Mouse (Mus musculus): ENCODE data around the gene Shld2. TPM values are rescaled to one million over a fixed set of nuclear protein-coding genes. Genes with fewer than 3 reads are reported as not detected.
"Not testable (repeated sequence)": the region's sequence is repeated elsewhere in the genome, so short reads cannot be mapped to it uniquely, and the experiment has no call there.

The Shld2 gene
- polyA plus RNA-seq, 1 experiment from 2014 or later, result 8.0 TPM

GRCm38 (mm10) chr14:34279726-34280125, 30.6 kb downstream of the Shld2 start:
- Histone ChIP-seq H3K4me3 (no peak overlapping the region), H3K27ac (no peak overlapping the region), H3K4me2 (no peak overlapping the region), H3K9ac (no peak overlapping the region), H3K4me1 (replicated peaks) (no peaks in the 10 kb centered on the region), H3K27me3 (no peaks in the 10 kb centered on the region), H3K9me3 (replicated peaks) (no peaks in the 10 kb centered on the region), H3K36me3 (no peaks in the 10 kb centered on the region)
- no peak for ATAC-seq (replicated peaks; ENCODE audit: insufficient number of reproducible peaks, insufficient read depth, low FRiP score, low read depth)
- whole genome bisulfite sequencing, result 70% methylated on average over 4 of the region's 4 CpGs

DNA sequence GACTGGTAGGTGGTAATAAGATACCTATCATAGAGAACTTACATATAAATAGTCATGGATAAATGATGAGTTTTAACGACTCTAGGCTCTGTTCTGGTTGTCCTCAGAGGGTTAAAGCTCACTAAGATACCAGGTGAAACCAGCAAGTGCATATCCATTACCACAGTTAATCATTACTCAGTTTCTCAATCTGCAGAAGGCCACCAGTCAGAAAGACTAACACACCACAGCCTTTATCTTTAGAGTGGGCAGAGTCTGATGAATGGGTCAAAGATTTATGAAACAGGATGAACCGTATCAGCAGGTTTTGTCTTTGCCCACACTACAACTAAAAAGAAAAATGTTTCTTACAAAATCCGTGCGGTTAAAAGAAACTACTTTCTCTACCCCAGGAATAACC, 35.1 kb downstream of the Shld2 start:
- Histone ChIP-seq H3K36me3 (no peaks in the 10 kb centered on the region), H3K4me3 (no peak overlapping the region), H3K27ac (no peak overlapping the region), H3K9me3 (replicated peaks) (no peaks in the 10 kb centered on the region), H3K27me3 (no peaks in the 10 kb centered on the region), H3K9ac (no peak overlapping the region), H3K4me1 (replicated peaks) (no peaks in the 10 kb centered on the region), H3K4me2 (no peak overlapping the region)
- 84% methylated on average over 4 of the region's 4 CpGs for WGBS
- ATAC-seq (replicated peaks; ENCODE audit: insufficient number of reproducible peaks, insufficient read depth, low FRiP score, low read depth), result no peak

- Histone ChIP-seq H3K27me3 (no peaks in the 10 kb centered on the region), H3K4me3 (no peak overlapping the region), H3K4me1 (replicated peaks) (no peaks in the 10 kb centered on the region), H3K4me2 (no peak overlapping the region), H3K9me3 (replicated peaks) (no peaks in the 10 kb centered on the region), H3K9ac (no peak overlapping the region), H3K36me3 (no peaks in the 10 kb centered on the region), H3K27ac (no peak overlapping the region)
- no peak for ATAC-seq (replicated peaks; ENCODE audit: insufficient number of reproducible peaks, insufficient read depth, low FRiP score, low read depth)
- 89% methylated on average over 3 of the region's 3 CpGs for WGBS
Measured at GRCm38 (mm10) chr14:34274141-34274540, 36.2 kb downstream of the Shld2 start.

DNA sequence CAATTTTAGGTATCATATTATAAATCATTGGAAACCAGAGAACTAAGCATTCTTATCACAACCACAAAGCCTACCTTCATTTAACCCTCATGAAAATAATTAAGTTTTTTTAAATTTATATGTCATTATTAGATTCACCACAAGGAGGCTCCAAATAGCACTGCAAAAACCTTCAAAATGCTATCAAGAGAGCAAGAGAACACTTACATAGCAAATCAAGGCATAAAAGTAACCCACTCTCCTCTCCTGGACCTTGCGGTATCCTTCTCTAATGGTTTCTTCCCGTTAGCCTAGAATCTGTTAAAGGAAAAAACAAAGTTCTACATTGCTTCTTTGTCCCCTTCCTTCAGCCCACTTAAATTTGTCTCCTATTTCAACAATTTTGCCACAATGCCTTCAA, 37.0 kb downstream of the Shld2 start:
- Histone ChIP-seq H3K9ac (no peak overlapping the region), H3K4me2 (no peak overlapping the region), H3K27me3 (no peaks in the 10 kb centered on the region), H3K36me3 (no peaks in the 10 kb centered on the region), H3K9me3 (replicated peaks) (no peaks in the 10 kb centered on the region), H3K4me3 (no peak overlapping the region), H3K4me1 (replicated peaks) (no peaks in the 10 kb centered on the region), H3K27ac (no peak overlapping the region)
- 48% methylated on average over 2 of the region's 2 CpGs for WGBS
- ATAC-seq (replicated peaks; ENCODE audit: insufficient number of reproducible peaks, insufficient read depth, low FRiP score, low read depth), result no peak

- Histone ChIP-seq H3K27ac (no peak overlapping the region), H3K27me3 (no peaks in the 10 kb centered on the region), H3K9ac (no peak overlapping the region), H3K4me2 (no peak overlapping the region), H3K9me3 (replicated peaks) (no peaks in the 10 kb centered on the region), H3K4me3 (no peak overlapping the region), H3K36me3 (no peaks in the 10 kb centered on the region), H3K4me1 (replicated peaks) (no peaks in the 10 kb centered on the region)
- ATAC-seq (replicated peaks; ENCODE audit: insufficient number of reproducible peaks, insufficient read depth, low FRiP score, low read depth), result no peak
- WGBS, result 68% methylated on average over 9 of the region's 9 CpGs
Measured at GRCm38 (mm10) chr14:34268046-34268445, 42.2 kb downstream of the Shld2 start.

GRCm38 (mm10) chr14:34258525-34258924, 51.8 kb downstream of the Shld2 start:
- H3K27me3 ChIP-seq; H3K4me2 ChIP-seq; H3K4me1 ChIP-seq (replicated peaks); H3K9me3 ChIP-seq (replicated peaks); H3K9ac ChIP-seq; H3K36me3 ChIP-seq; ATAC-seq (replicated peaks; ENCODE audit: insufficient number of reproducible peaks, insufficient read depth, low FRiP score, low read depth); H3K27ac ChIP-seq; H3K4me3 ChIP-seq: not testable (repeated sequence)
- 77% methylated on average over 3 of the region's 3 CpGs for WGBS

GRCm38 (mm10) chr14:34253261-34253660, 57.0 kb downstream of the Shld2 start:
- Histone ChIP-seq H3K4me3 (no peak overlapping the region), H3K4me1 (replicated peaks) (no peaks in the 10 kb centered on the region), H3K27me3 (no peaks in the 10 kb centered on the region), H3K36me3 (no peaks in the 10 kb centered on the region), H3K9ac (no peak overlapping the region), H3K9me3 (replicated peaks) (no peaks in the 10 kb centered on the region), H3K27ac (no peak overlapping the region), H3K4me2 (no peak overlapping the region)
- no peak for ATAC-seq (replicated peaks; ENCODE audit: insufficient number of reproducible peaks, insufficient read depth, low FRiP score, low read depth)
- 90% methylated on average over 4 of the region's 4 CpGs for WGBS

- Histone ChIP-seq H3K27me3 (no peaks in the 10 kb centered on the region), H3K9me3 (replicated peaks) (no peaks in the 10 kb centered on the region), H3K4me1 (replicated peaks) (no peaks in the 10 kb centered on the region), H3K36me3 (no peaks in the 10 kb centered on the region), H3K4me3 (no peak overlapping the region), H3K9ac (no peak overlapping the region), H3K27ac (no peak overlapping the region), H3K4me2 (no peak overlapping the region)
- ATAC-seq (replicated peaks; ENCODE audit: insufficient number of reproducible peaks, insufficient read depth, low FRiP score, low read depth), result no peak
- WGBS, result 63% methylated on average over 5 of the region's 6 CpGs
Measured at GRCm38 (mm10) chr14:34252470-34253145, 57.7 kb downstream of the Shld2 start.

DNA sequence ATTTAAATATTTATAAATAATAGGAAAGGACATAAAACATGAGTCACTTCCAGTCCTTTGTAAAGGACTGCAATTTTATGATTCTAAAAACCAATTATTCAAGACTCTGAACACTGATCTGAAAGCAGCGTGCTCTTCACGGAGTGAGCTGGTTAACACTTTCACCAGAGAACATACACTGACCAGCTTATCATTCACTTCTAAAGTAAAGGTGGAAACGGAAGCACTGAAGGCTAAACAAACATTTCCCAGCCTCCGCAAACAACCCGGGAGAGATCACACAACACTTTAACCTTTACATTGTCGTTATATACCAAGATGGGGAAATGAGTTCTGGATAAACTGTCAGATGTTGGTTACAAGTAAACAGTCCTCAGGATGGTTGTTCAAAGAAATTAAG, 69.6 kb downstream of the Shld2 start:
- Histone ChIP-seq H3K27ac (no peak overlapping the region), H3K4me1 (replicated peaks) (no peaks in the 10 kb centered on the region), H3K4me3 (no peak overlapping the region), H3K9ac (no peak overlapping the region), H3K4me2 (no peak overlapping the region), H3K27me3 (no peaks in the 10 kb centered on the region), H3K36me3 (peaks cover 4% of the 10 kb centered on the region; the same call in 1 of the 2 replicates), H3K9me3 (replicated peaks) (no peaks in the 10 kb centered on the region)
- ATAC-seq (replicated peaks; ENCODE audit: insufficient number of reproducible peaks, insufficient read depth, low FRiP score, low read depth), result no peak
- WGBS, result 65% methylated on average over 6 of the region's 6 CpGs

GRCm38 (mm10) chr14:34240263-34240662, 70.0 kb downstream of the Shld2 start:
- no peaks in the 10 kb centered on the region for H3K27me3 ChIP-seq
- peaks cover 4% of the 10 kb centered on the region; the same call in 1 of the 2 replicates for H3K36me3 ChIP-seq
- no peak overlapping the region for H3K4me3 ChIP-seq
- H3K9ac ChIP-seq, result no peak overlapping the region
- WGBS, result 57% methylated on average over 10 of the region's 10 CpGs
- ATAC-seq (replicated peaks; ENCODE audit: insufficient number of reproducible peaks, insufficient read depth, low FRiP score, low read depth), result no peak
- no peaks in the 10 kb centered on the region for H3K9me3 ChIP-seq (replicated peaks)
- no peak overlapping the region for H3K4me2 ChIP-seq
- H3K4me1 ChIP-seq (replicated peaks), result no peaks in the 10 kb centered on the region
- H3K27ac ChIP-seq, result no peak overlapping the region

- Histone ChIP-seq H3K36me3 (peaks cover 4% of the 10 kb centered on the region; the same call in 1 of the 2 replicates), H3K27ac (no peak overlapping the region), H3K9ac (peak overlapping the region; percentile 45), H3K4me2 (peak overlapping the region; percentile 81), H3K4me1 (replicated peaks) (peaks cover 5% of the 10 kb centered on the region; the same call in 1 of the 2 replicates), H3K9me3 (replicated peaks) (no peaks in the 10 kb centered on the region), H3K27me3 (no peaks in the 10 kb centered on the region), H3K4me3 (peak overlapping the region; percentile 45)
- WGBS, result 5% methylated on average over 16 of the region's 16 CpGs
- ATAC-seq (replicated peaks; ENCODE audit: insufficient number of reproducible peaks, insufficient read depth, low FRiP score, low read depth), result peak; percentile 95
Measured at GRCm38 (mm10) chr14:34234630-34235380, 75.5 kb downstream of the Shld2 start.

DNA sequence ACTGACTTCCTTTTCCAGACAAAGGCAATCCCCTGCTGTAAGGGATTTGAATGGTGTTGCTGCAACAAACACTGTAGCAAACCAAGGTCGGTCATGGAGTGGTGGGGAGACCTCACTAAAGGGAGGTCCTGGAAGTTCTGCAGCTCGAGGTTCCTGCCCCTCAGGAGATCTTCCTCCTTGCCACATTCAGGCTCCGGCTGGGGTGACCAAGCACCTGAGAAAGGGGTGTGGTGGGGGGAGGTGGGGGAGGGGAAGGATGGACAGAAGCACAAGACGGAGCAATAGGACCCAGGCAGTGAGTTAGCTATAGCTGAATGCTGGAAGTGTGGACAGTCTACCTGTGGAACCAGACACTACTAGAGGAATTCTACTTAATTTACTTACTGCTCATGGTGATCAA, 76.4 kb downstream of the Shld2 start:
- H3K4me2 ChIP-seq, result no peak overlapping the region
- H3K9me3 ChIP-seq (replicated peaks), result no peaks in the 10 kb centered on the region
- peaks cover 10% of the 10 kb centered on the region for H3K4me1 ChIP-seq (replicated peaks)
- no peak overlapping the region for H3K27ac ChIP-seq
- H3K27me3 ChIP-seq, result no peaks in the 10 kb centered on the region
- no peak for ATAC-seq (replicated peaks; ENCODE audit: insufficient number of reproducible peaks, insufficient read depth, low FRiP score, low read depth)
- H3K36me3 ChIP-seq, result peaks cover 4% of the 10 kb centered on the region; the same call in 1 of the 2 replicates
- WGBS, result 70% methylated on average over 4 of the region's 4 CpGs
- no peak overlapping the region for H3K4me3 ChIP-seq
- H3K9ac ChIP-seq, result no peak overlapping the region

Measured in heart, embryonic 15.5 days (tissue).